Mouse (Mus musculus) gastrocnemius, postnatal 4 days (tissue): Measurements from ENCODE around the gene Cd160. TPM values are rescaled to one million over a fixed set of nuclear protein-coding genes. Genes with fewer than 3 reads are reported as not detected.

Source experiments
- DNase-seq, 2 experiments: peaks; one replicate each; pipeline ENCODE4 v3.0.0; 2021 to 2022; ENCODE audit warnings: low spot score in 2 of 2, mixed read lengths in 2 of 2
- long read RNA-seq, 2 experiments: library from polyadenylated mRNA; stranded (forward); transcript quantifications; one replicate each; pipeline ENCODE4 v2.0.0; 2021
- total RNA-seq, 2 experiments: library from RNA; stranded (reverse); gene quantifications; 2 replicates each; pipeline ENCODE4 v1.2.3; 2021

Gene Cd160
- not detected for total RNA-seq
- long read RNA-seq, experiment 1, result 0 reads
- long read RNA-seq, experiment 2, result 0 reads

DNA sequence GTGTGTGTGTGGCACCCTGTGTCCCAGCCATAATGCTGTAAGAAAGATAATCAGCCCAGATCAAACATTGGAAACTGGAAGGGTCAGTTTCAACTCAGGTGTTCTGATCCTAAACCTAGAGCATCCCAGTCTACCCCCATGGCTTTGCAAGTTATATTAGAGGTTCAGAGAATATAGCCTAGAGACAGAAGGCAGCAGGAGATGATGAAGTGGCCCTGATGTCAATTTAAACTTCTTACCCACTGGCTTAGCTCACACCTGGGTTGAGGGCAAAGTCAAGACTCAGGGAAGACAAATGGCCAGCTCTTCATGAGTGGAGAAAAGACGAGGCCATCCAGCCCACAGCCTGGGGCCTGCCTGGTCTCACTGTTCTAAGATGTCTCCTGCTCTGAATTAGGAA lies at the start of gene Cd160, which contains the start of gene Pdzk1:
Cd160 (minus strand) TSS at position 368 of the 400 bp plus-strand sequence.
Pdzk1 (plus strand) TSS at position 301 of the 400 bp plus-strand sequence.
- no peak for DNase-seq

DNA sequence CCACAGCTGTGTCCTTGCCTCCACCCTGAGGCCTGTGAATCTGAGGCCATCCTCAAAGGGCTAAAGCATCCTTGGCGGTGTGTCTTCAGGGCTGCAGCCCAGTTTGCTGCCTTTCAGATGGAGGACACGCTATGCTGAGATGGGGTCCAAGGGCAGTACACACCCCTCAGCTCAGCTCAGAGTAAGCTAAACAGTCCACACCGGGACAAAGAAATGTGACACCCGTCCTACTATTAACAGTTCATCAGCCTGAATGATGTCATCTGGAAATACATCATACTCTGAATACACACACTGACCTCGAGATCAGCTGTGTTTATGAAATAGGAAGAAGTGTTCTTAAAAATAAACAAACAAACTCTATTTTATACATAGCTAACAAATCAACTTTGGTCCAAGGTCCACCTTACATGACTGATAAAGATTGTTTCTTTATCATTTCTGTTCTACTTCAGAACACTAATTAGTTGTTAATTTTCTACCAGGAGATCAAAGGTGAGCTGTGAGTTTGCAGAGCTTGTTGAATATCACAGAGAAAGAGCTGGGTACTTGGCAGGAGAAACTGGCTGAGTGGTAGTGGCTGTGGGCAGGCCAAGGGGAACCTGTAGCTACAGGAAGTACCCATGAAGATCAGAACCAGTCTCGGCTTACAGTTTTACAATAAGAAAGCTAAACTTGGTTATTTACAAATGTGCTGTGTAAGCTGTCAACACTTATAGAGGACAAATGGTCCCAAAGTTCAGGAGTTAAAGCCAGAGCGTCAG lies 45.8 kb upstream of the Cd160 start:
- no peak for DNase-seq

DNA sequence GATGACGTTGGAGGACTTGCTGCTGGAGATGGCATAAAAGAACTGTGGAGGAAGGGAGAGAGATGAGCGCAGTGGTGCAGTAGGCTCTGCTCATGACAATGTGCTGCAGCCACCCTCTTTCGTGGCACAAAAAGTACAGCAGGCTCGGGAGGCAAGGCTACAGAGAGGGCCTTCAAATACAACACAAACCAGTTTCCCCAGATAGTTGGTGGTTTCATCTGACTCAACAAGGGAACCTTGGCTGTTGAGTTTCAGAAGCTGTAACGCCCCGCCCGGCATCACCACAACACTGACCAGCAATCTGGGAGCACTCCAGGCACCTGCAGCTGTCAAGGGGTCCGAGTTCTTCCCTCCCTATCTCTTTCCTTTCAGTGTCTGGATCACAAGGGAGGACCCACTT lies 43.4 kb upstream of the Cd160 start:
- no peak for DNase-seq

DNA sequence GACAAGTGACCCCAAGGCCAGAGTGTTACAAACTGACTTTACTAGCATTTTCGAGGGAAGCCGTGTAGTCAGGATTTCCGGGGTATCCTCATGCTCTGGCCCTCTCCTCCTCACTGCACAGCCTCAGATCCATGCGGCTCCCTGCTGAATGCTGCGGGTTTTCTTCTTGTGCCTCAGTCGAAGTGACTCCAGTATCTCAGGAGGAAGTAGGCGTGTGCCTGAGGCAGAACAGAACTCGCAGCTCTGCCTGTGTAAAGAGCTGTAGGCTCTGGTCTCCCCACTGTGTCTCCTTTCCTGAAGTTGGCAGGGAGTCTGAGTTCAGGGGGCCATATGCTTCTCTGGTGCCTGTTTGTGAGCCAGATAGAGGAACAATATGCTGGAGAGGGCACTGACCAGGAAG lies 41.9 kb upstream of the Cd160 start:
- no peak for DNase-seq

DNA sequence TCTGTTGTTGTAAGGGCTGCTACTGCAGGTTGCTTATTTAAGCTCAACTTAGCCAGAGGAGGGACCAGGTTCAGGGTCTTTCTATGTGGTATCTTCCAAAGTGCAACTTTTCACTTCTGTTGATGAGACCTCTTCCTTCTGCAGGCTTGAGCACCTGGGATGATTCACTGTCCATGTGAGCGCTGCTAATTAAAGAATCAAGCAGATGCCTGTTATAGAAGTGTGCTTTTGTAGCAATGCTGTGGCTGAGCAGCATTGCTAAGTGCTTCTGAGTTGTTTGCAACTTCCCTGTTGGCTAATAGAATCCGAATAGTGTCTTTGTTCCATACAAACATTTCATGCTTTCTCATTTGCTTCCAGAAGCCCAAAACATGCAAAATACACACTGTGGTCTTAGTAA lies 41.1 kb upstream of the Cd160 start:
- DNase-seq, result no peak

DNA sequence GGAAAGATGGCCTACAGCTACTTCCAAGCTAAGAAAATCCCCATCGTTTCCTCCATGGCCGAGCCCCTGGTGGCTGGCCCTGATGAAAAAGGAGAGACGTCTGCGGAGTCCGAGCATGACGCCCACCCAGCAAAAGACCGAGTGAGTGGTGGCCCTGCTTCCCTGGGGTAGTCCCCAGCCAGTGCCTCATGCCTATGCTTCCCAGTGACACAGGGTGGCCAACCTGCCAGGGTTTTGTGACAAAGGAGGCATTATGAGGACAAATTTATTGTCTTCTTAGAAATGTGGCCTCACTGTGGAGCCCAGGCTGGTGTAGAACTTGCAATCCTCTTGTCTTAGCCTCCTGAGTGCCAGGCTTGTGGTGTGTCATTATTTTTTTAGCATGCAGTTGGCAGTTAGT lies 39.9 kb upstream of the Cd160 start:
- DNase-seq, result no peak

DNA sequence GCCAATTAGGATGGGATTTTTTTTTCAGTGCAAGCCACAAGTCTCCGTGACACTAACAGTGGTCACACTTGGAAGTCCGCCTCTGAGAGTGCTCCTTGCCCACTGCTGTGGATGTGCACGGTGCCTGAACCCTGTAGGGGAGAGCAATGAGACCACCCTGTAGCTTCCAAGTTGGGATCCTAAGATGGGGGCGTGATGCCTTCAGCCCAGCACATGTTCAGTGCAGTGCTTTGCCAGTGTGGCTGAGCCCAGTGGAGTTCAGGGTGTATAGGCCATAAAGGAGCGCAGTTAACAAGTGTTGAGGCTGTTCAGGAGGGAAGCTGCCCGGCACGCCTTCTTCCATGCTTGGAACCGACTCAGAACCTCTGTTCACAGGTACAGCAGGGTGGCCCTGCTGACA lies 39.4 kb upstream of the Cd160 start:
- no peak for DNase-seq

DNA sequence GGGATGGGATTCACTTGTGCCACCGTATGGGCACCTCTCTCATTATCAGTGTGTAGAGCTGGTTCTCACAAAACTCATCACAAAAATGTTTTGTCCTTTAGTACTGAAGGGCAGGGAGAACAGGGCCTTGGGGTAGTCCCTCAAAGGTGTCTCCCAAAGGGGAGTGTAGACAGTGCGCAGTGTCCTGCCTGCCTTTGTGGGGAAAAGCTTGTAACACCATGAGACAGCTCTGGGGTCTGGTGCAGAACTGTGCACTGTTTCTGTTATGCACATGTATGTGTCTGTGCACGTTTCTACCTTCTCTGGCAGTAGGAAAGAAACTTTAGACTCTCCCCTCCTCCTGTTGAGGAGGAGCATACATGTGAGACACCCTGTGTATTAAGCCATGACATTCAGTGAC lies 38.7 kb upstream of the Cd160 start:
- DNase-seq, result no peak

DNA sequence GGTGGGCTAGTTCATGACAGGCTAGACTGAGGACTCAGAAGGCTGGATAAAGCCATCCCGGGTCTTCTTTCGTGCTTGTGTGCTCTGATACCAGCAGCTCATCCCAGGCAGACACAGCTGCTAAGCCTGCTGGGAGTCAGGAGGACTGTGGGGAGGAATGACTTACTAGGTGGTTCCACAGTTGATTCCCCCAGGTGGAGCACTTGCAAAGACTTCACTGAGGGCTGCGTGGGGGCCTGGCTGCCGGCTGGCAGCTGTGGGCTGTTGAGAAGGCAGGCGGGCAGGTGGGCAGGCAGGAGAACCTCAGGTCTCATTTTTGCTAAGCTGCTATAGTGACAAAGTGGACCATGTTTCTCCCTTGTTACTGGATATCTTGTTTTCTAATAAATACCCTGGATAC lies 31.3 kb upstream of the Cd160 start:
- no peak for DNase-seq

DNA sequence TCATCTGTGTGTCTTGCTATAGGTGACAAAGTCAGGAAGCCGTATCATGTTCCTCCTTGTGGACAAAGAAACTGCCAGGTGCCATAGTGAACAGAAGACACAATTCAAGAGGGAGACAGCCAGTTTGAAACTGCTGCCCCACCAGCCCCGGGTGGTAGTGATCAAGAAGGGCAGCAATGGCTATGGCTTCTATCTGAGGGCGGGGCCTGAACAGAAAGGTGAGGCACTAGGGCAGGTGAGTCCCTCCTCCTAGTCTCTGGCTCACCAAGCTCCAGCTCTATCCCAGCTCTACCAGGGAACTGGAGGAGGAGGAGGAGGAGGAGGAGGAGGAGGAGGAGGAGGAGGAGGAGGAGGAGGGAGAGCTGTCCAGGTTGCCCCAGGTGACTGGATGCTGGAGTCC lies 26.7 kb upstream of the Cd160 start:
- no peak for DNase-seq

DNA sequence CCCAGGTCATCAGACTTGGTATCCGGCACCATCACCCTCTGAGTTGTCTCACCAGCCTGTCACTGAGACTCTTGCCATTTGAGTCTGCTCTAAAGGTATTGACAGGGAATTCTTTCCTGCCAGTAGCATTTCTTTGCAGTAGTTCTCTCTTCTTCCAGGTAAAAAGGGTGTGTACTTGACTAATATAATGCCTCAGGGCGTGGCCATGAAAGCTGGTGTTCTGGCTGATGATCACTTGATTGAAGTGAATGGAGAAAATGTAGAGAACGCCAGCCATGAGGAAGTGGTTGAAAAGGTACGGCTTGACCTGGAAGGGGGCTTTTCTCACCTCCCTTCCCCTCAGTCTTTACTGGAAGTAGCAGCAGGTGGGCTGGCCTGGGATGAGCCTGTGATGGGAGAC lies 25.2 kb upstream of the Cd160 start:
- no peak for DNase-seq

DNA sequence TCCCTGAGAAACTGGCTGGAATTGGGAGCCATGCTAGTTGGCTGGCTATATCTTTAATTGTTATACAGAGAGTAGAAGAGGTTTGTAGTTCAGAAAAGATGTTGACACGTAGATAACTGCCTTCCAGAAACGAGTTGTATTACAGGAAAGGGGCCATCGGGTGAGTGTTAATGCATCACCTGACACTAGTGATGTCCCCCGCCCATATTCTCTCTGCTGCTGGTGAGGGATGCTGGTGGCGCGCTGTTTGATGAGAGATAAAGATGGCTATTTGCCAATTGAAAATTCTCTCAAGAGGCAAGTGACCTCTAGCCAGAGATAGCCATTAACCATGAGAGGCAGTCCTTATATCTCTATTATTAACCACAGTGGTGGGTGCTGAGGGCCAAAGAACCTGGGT lies 23.4 kb upstream of the Cd160 start:
- no peak for DNase-seq

DNA sequence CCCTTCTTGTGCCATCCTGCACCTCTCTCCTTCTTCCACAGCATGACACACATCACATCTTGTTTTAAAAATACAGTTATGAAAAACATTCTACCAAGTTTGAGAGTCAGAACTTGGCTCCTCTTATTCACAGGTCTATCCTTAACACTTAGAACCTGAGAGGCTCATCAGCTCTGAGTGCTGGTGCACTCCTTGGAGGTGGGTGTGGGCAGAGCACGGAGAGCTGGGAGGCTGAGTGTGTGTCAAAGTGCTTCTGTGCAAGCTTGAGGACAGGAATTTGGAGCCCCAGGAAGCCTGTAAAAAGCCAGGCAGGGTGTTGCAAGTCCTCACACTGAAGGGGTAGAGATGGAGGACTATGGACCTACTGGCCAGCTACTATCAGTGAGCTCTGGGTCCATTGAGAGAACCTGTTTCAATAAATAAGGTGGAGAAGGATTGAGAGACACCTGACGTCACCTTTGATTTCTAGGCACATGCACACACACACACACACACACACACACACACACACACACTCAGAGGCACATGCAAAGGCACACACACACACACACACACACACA lies 20.1 kb upstream of the Cd160 start:
- DNase-seq, result peak in 1 of 2 experiments; percentile 7

DNA sequence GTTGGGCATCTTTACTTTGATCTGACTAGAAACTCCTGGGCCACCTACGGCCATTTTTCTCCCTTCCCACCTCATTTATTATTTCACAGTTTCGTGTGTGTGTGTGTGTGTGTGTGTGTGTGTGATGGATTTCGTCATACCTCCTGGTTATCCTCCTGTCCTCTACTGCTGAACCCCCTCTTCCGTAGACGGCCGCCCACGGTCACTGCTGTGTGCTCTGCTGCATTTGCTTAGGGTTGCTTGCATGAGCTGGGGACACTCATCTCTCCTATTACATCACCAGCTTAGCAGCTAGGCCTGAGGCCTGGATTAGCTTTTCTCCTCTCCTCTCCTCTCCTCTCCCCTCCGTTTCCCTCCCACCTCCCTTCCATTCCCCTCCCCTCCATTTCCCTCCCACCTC lies 19.3 kb upstream of the Cd160 start:
- peak in 1 of 2 experiments; percentile 3 for DNase-seq

DNA sequence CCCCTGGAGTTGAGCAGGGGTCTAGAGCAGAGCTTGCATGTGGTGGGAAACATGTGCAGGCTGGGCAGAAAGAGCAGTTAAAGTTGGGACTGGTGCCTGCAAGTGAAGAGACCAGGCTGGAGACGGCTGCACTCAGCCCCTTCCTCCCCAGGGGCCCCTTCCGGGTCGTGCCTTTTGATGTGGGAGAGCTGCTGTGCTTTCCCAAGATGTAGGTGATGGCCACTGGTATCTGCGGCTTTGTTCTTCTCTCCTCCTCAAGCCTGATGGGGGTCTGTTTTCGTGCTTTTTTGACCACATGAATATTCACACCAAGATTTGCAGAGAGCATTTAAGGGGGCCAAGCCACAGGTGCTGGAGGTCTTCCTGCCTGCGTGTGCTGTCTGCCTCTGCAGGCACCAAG lies 18.5 kb upstream of the Cd160 start:
- peak in 1 of 2 experiments; percentile 14 for DNase-seq

DNA sequence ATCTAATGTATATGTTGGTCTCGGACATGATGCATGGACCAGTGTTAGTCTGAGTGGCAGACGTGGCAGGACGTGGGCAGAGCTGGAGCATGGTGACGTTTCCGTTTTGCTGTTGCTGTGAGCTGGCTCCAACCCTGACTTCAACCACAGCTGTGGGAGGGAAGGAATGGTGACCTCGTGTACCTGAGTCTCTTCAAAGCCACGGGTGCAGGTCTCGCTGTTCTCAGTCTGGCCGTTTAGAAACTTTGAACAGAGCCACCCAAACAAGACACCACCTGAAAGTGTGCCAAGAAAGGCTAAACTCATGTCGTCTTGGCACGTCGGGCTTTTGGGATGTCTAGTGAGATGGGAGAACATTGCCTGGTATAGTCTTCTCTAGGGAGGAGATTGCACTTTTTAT lies 17.8 kb upstream of the Cd160 start:
- DNase-seq, result peak in 1 of 2 experiments; percentile 10

DNA sequence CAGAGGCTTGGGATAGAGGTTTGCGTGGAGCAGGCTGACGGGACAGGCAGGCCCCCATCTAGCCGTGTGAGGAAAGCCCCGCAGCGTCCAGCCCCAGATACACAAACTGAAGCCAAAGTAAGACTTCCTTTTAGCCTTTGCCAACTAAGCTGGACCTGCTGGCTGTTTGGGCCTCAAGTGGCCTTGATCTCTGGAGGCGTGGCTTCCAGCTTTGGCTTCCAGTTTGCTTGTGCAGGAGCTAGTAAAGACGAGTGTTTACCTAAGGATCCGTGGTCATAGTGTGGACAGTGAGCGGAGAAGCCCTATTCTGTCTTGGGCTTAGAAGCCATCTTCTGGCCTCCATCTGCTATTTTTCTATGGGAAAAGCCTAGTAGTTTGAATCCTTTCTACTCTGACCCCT lies 16.7 kb upstream of the Cd160 start:
- peak in 1 of 2 experiments; percentile 3 for DNase-seq

DNA sequence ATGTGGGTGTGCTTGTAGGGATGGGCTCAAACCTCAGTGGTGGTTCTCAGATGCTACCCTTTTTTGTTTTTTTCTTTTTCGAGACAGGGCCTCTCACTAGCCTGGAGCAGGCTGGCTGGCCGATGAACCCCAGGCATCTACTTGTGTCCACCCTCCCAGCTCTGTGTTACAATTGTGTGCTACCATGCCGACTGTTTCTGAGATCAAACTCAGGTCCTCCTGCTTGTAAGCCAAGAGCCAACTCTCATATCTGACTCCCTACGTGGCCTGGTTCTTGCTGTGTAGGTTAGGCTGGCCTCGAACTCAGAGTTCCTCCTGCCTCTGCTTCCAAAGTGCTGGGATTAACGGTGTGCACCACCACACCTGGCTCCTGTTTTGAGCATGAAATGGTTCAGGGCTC lies 16.0 kb upstream of the Cd160 start:
- peak in 1 of 2 experiments; percentile 6 for DNase-seq

DNA sequence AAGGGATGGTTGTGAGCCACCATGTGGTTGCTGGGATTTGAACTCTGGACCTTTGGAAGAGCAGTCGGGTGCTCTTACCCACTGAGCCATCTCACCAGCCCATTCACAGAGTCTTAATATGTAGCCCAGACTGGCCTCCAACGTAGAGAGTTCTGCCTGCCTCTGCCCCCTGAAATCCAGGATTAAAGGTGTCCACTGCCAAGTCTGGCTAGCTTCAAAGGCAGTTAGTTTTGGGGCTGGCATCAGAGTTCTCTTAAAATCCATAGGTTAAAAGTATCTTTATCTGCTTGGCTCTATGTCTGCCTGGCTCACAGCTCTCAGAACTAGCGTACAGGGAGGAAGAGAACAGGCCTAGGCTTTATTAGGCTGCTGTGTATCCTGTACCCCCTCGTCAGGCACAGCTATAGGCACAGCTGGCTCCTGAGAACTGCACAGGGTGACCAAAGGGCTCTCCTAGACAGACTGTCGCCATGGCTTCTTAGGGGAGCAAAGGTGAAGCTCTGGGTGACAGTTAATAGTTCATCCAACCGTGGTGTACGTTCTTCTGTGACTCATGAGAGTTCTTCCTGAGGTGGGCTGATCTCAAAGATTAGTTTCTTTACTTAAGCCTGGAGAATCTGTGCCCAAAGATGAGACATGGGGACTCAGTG lies 10.0 kb upstream of the Cd160 start:
- no peak for DNase-seq

DNA sequence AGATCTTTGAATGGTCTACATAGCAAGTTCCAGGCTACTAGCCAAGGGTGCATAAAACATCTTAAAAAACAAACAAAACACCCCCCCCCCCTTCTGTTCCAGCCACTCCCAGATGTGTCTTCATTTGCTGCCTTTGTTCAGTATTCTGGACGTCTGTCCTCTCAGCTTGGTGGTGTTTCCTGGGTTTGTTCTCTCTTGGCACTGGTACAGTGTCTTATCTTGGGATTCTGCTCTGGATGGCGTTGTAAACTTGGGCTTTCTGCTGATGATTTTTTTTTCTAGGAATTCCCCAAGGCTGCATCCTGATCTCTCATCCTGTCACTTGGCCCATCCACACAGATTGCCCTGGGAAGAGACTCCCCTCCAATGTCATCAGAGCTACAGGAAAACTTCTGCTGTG lies 7.3 kb upstream of the Cd160 start:
- no peak for DNase-seq

DNA sequence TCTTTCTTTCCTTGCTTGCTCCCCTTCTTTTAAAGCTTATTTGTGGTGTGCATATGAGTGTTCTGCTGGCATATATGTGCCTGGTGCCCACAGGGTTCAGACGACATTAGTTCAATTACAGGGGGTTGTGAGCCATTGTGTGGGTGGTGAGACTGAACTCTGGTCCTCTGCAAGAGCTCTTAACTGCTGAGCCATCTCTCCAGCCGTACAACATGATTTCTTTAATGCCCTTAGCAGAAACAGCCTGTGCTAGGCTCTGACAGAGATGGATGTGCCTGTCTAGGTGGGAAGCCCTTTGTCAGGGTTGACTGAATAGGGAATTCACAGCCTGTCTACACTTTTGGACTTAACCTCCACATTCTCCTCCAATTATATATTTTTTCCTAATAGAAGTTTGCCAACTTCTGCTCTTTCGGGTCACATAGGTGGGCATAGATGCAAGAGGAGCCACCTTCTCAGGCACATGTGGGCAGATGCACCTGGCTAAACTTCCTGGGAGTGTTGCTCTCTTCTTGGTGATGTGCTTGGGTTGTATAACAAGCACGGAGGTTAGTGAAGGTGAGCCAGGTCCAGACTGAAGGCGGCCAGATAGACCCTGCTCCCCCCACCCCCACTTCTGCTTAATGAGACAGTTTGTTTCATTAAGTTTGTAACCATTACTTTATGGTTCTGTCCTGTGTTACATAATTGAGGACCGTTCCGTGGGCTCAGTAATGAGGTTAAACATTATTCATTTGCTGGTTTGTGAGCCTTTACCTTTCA lies 5.6 kb upstream of the Cd160 start:
- no peak for DNase-seq

DNA sequence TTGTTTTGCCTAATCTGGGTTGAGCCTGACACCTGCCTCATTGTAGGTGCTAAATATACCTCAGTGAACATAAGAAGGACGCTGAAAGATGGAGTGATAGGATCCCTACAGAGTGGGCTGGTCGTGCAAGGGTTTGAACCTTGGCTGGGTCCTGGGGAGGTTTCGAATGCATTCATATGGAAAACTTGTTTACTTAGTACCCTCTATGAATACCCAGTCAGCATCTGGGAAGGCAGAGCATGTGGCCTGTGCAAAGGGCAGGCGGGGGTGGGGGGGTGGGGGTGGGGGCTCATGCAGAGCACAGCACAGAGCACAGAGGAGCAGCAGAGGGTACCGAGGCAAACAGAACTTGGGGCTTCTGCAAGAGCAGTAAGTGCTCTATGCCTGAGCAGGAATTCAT lies 3.8 kb upstream of the Cd160 start:
- no peak for DNase-seq
